Mouse (Mus musculus) kidney, postnatal 0 days (tissue): ENCODE measurements around the gene Smarcd3. TPM values are rescaled to one million over a fixed set of nuclear protein-coding genes. Genes with fewer than 3 reads are reported as not detected.

Experiments used
- ATAC-seq: fragments of 200-750 bp; cut with Nextera tagmentation; replicated peaks from 2 replicates; pipeline ENCODE4 v1.8.0; 2017; ENCODE audit warnings: low read depth, moderate number of reproducible peaks, moderate TSS enrichment, moderate library complexity; ENCODE audit not compliant: low FRiP score
- DNase-seq: peaks from one replicate; pipeline ENCODE4 v3.0.0-alpha.2; 2016; ENCODE audit warnings: low spot score
- H3K27ac ChIP-seq: fragments of 300-500 bp; sonication (generic); 2 replicates; pipeline ENCODE4 v1.5.1; 2014; ENCODE audit warnings: mild to moderate bottlenecking
- H3K27me3 ChIP-seq: fragments of 300-500 bp; sonication (generic); 2 replicates; pipeline ENCODE4 v1.6.1; 2014; ENCODE audit warnings: low read length, mixed read lengths; ENCODE audit not compliant: insufficient read depth
- H3K36me3 ChIP-seq: fragments of 300-500 bp; sonication (generic); 2 replicates; pipeline ENCODE4 v1.6.1; 2014; ENCODE audit warnings: low read length, mixed read lengths; ENCODE audit not compliant: insufficient read depth
- H3K4me1 ChIP-seq: fragments of 300-500 bp; sonication (generic); replicated peaks from 2 replicates; pipeline ENCODE4 v1.6.1; 2014; ENCODE audit warnings: antibody characterized with exemption, low read length, mixed read lengths; ENCODE audit not compliant: insufficient read depth
- H3K4me2 ChIP-seq: fragments of 300-500 bp; sonication (generic); 2 replicates; pipeline ENCODE4 v1.6.1; 2014; ENCODE audit warnings: mild to moderate bottlenecking, low read length, moderate library complexity, mixed read lengths
- H3K4me3 ChIP-seq: fragments of 300-500 bp; sonication (generic); replicated peaks from 2 replicates; pipeline ENCODE4 v1.5.1; 2014; ENCODE audit warnings: low read depth, low read length
- H3K9ac ChIP-seq: fragments of 300-500 bp; sonication (generic); 2 replicates; pipeline ENCODE4 v1.6.1; 2014; ENCODE audit warnings: low read depth, low read length
- H3K9me3 ChIP-seq: fragments of 300-500 bp; sonication (generic); replicated peaks from 2 replicates; pipeline ENCODE4 v1.6.1; 2016; ENCODE audit warnings: low read length, inconsistent platforms, mixed read lengths
- CTCF ChIP-seq: IDR thresholded peaks from 2 replicates; pipeline ENCODE4 v1.5.1; 2016; ENCODE audit warnings: antibody characterized with exemption, low read depth, mild to moderate bottlenecking, moderate library complexity
- WGBS: fragments of 180-500 bp; shearing (Covaris S2); extraction: QIAGEN DNeasy Blood & Tissue Kit; methylation state at CpG from one replicate; pipeline ENCODE4 v1.1.7; 2014; 5-methylcytosine and 5-hydroxymethylcytosine counted together
- polyA plus RNA-seq: library from polyadenylated mRNA; unstranded; fragments of >200 nt; fragmentation: Nextera tagmentation; extraction: Ambion mirVana; gene quantifications from 2 replicates; pipeline ENCODE4 v1.2.1, GENCODE M21; 2015

The Smarcd3 gene
- polyA plus RNA-seq, 1 experiment from 2014 or later = 19.7 TPM

GRCm38 (mm10) chr5:24595786-24596380 is 28.3 kb downstream of the Smarcd3 start:
- no peak for DNase-seq
- Histone ChIP-seq H3K27me3 (peaks cover 4% of the 10 kb centered on the region; the same call in 1 of the 2 replicates), H3K9me3 (no peaks in the 10 kb centered on the region), H3K4me1 (peaks cover 18% of the 10 kb centered on the region), H3K4me3 (no peak overlapping the region), H3K9ac (no peak overlapping the region; the same call in 1 of the 2 replicates), H3K27ac (no peak overlapping the region), H3K36me3 (peaks cover 25% of the 10 kb centered on the region), H3K4me2 (no peak overlapping the region)
- 70% methylated on average over 14 of the region's 14 CpGs for WGBS
- TF ChIP-seq CTCF = peak; percentile 5; the same call in 1 of the 2 replicates
- no peak for ATAC-seq

GRCm38 (mm10) chr5:24595261-24595660 is 28.9 kb downstream of the Smarcd3 start:
- Histone ChIP-seq H3K9me3 (no peaks in the 10 kb centered on the region), H3K9ac (no peak overlapping the region), H3K27me3 (peaks cover 4% of the 10 kb centered on the region; the same call in 1 of the 2 replicates), H3K36me3 (peaks cover 25% of the 10 kb centered on the region), H3K4me1 (peaks cover 16% of the 10 kb centered on the region), H3K4me3 (no peak overlapping the region), H3K4me2 (no peak overlapping the region), H3K27ac (no peak overlapping the region)
- no peak for TF ChIP-seq CTCF
- 89% methylated on average over 5 of the region's 5 CpGs for WGBS
- no peak for ATAC-seq
- DNase-seq = no peak

- H3K36me3 ChIP-seq = peaks cover 25% of the 10 kb centered on the region
- no peaks in the 10 kb centered on the region for H3K9me3 ChIP-seq
- H3K4me2 ChIP-seq = no peak overlapping the region
- WGBS = 94% methylated on average over 5 of the region's 5 CpGs
- DNase-seq (no peak), ATAC-seq (no peak)
- H3K27ac ChIP-seq = no peak overlapping the region
- H3K27me3 ChIP-seq = peaks cover 4% of the 10 kb centered on the region; the same call in 1 of the 2 replicates
- H3K4me3 ChIP-seq = no peak overlapping the region
- H3K9ac ChIP-seq = no peak overlapping the region
- H3K4me1 ChIP-seq = peaks cover 16% of the 10 kb centered on the region
- TF ChIP-seq CTCF = no peak
These were observed 29.9 kb downstream of the Smarcd3 start for GRCm38 (mm10) chr5:24594346-24594745.

GRCm38 (mm10) chr5:24593928-24594327 is 30.3 kb downstream of the Smarcd3 start:
- WGBS = 76% methylated on average over 10 of the region's 10 CpGs
- H3K36me3 ChIP-seq = peaks cover 30% of the 10 kb centered on the region

GRCm38 (mm10) chr5:24593230-24593629 is 31.0 kb downstream of the Smarcd3 start:
- Histone ChIP-seq H3K9ac (no peak overlapping the region), H3K27ac (no peak overlapping the region), H3K27me3 (no peaks in the 10 kb centered on the region), H3K4me2 (no peak overlapping the region), H3K36me3 (peaks cover 33% of the 10 kb centered on the region), H3K4me1 (peaks cover 5% of the 10 kb centered on the region), H3K9me3 (no peaks in the 10 kb centered on the region), H3K4me3 (no peak overlapping the region)
- DNase-seq = no peak
- TF ChIP-seq CTCF = no peak
- 84% methylated on average over 10 of the region's 10 CpGs for WGBS
- no peak for ATAC-seq

More at GRCm38 (mm10) chr5:24593928-24594327, 30.3 kb downstream of the Smarcd3 start:
- no peak overlapping the region for H3K4me3 ChIP-seq
- H3K9me3 ChIP-seq = no peaks in the 10 kb centered on the region
- no peak overlapping the region for H3K4me2 ChIP-seq
- H3K27ac ChIP-seq = no peak overlapping the region
- no peak for DNase-seq
- no peak for ATAC-seq
- peaks cover 12% of the 10 kb centered on the region for H3K4me1 ChIP-seq
- H3K27me3 ChIP-seq = peaks cover 2% of the 10 kb centered on the region; the same call in 1 of the 2 replicates
- H3K9ac ChIP-seq = no peak overlapping the region
- no peak for TF ChIP-seq CTCF

- Histone ChIP-seq H3K9ac (no peak overlapping the region), H3K4me2 (peak overlapping the region; percentile 37), H3K27me3 (no peaks in the 10 kb centered on the region), H3K27ac (no peak overlapping the region), H3K36me3 (peaks cover 33% of the 10 kb centered on the region), H3K4me1 (peaks cover 5% of the 10 kb centered on the region), H3K9me3 (no peaks in the 10 kb centered on the region), H3K4me3 (no peak overlapping the region)
- ATAC-seq (no peak), DNase-seq (no peak)
- no peak for TF ChIP-seq CTCF
- WGBS = 66% methylated on average over 21 of the region's 21 CpGs
These were observed 31.6 kb downstream of the Smarcd3 start for GRCm38 (mm10) chr5:24592471-24593160.
